Mouse (Mus musculus) forebrain, embryonic 10.5 days (tissue): ENCODE measurements around the gene Kazald1. TPM values are rescaled to one million over a fixed set of nuclear protein-coding genes. Genes with fewer than 3 reads are reported as not detected.
"Not testable (repeated sequence)": the region's sequence is repeated elsewhere in the genome, so short reads cannot be mapped to it uniquely, and the experiment has no call there.

Experiments
- DNase-seq: peaks from one replicate; pipeline ENCODE4 v3.0.0-alpha.2; 2017; ENCODE audit warnings: low spot score; ENCODE audit errors: extremely low spot score
- H3K27ac ChIP-seq: fragments of 300-500 bp; sonication (generic); 2 replicates; pipeline ENCODE4 v1.5.1; 2016; ENCODE audit warnings: mild to moderate bottlenecking
- H3K27me3 ChIP-seq: fragments of 300-500 bp; sonication (generic); 2 replicates; pipeline ENCODE4 v1.6.1; 2016; ENCODE audit warnings: mild to moderate bottlenecking; ENCODE audit not compliant: poor library complexity, severe bottlenecking
- H3K36me3 ChIP-seq: fragments of 300-500 bp; sonication (generic); replicated peaks from 2 replicates; pipeline ENCODE4 v1.6.1; 2016; ENCODE audit warnings: mild to moderate bottlenecking, moderate library complexity
- H3K4me1 ChIP-seq: fragments of 300-500 bp; sonication (generic); 2 replicates; pipeline ENCODE4 v1.6.1; 2016
- H3K4me3 ChIP-seq: fragments of 300-500 bp; sonication (generic); 2 replicates; pipeline ENCODE4 v1.5.1; 2016; ENCODE audit warnings: mild to moderate bottlenecking, moderate library complexity
- H3K9me3 ChIP-seq: fragments of 300-500 bp; sonication (generic); 2 replicates; pipeline ENCODE4 v1.6.1; 2016; ENCODE audit warnings: mild to moderate bottlenecking, moderate library complexity
- WGBS: fragments of 180-500 bp; shearing (Covaris S2); methylation state at CpG from one replicate; pipeline ENCODE4 v1.1.7; 2016; 5-methylcytosine and 5-hydroxymethylcytosine counted together
- polyA plus RNA-seq: library from polyadenylated mRNA; unstranded; fragments of >200 nt; fragmentation: Nextera tagmentation; extraction: Ambion mirVana; gene quantifications from 2 replicates; pipeline ENCODE4 v1.2.1, GENCODE M21; 2016

Gene Kazald1
- polyA plus RNA-seq, 1 experiment from 2014 or later = 0.20 TPM

GRCm38 (mm10) chr19:45038198-45038597 lies 36.8 kb upstream of the Kazald1 start:
- Histone ChIP-seq H3K4me1 (peaks cover 33% of the 10 kb centered on the region), H3K27me3 (peaks cover 64% of the 10 kb centered on the region)
- H3K9me3 ChIP-seq, H3K27ac ChIP-seq, DNase-seq, H3K4me3 ChIP-seq, H3K36me3 ChIP-seq: not testable (repeated sequence)
- WGBS = 91% methylated on average over 7 of the region's 7 CpGs

- DNase-seq = no peak
- peaks cover 27% of the 10 kb centered on the region for H3K4me1 ChIP-seq
- peaks cover 84% of the 10 kb centered on the region for H3K27me3 ChIP-seq
- 57% methylated on average over 13 of the region's 13 CpGs for WGBS
- H3K9me3 ChIP-seq = no peaks in the 10 kb centered on the region
- peak overlapping the region; percentile 30; the same call in 1 of the 2 replicates for H3K27ac ChIP-seq
- H3K36me3 ChIP-seq = no peaks in the 10 kb centered on the region
- H3K4me3 ChIP-seq = no peak overlapping the region
Observed at GRCm38 (mm10) chr19:45040214-45040613, 34.8 kb upstream of the Kazald1 start.

- H3K36me3 ChIP-seq = no peaks in the 10 kb centered on the region
- DNase-seq = no peak
- no peaks in the 10 kb centered on the region for H3K9me3 ChIP-seq
- H3K4me3 ChIP-seq = no peak overlapping the region
- peaks cover 47% of the 10 kb centered on the region for H3K4me1 ChIP-seq
- H3K27ac ChIP-seq = no peak overlapping the region
- peaks cover 95% of the 10 kb centered on the region for H3K27me3 ChIP-seq
- WGBS = 69% methylated on average over 11 of the region's 11 CpGs
Observed at GRCm38 (mm10) chr19:45044389-45044927, 30.6 kb upstream of the Kazald1 start.

GRCm38 (mm10) chr19:45045236-45045635 lies 29.8 kb upstream of the Kazald1 start:
- 48% methylated on average over 15 of the region's 15 CpGs for WGBS
- no peaks in the 10 kb centered on the region for H3K36me3 ChIP-seq
- peaks cover 90% of the 10 kb centered on the region for H3K27me3 ChIP-seq

GRCm38 (mm10) chr19:45045651-45046050 lies 29.4 kb upstream of the Kazald1 start, which contains the start of gene Pdzd7:
Pdzd7 (minus strand) TSS chr19:45045717.
- H3K27ac ChIP-seq = no peak within 1 kb of the TSS
- H3K4me1 ChIP-seq = peaks cover 37% of the 10 kb centered on the region
- H3K27me3 ChIP-seq = peaks cover 86% of the 10 kb centered on the region
- H3K4me3 ChIP-seq = peak within 1 kb of the TSS; percentile 65
- 87% methylated on average over 5 of the region's 5 CpGs for WGBS
- DNase-seq = no peak
- no peaks in the 10 kb centered on the region for H3K36me3 ChIP-seq
- H3K9me3 ChIP-seq = no peaks in the 10 kb centered on the region

More at GRCm38 (mm10) chr19:45045236-45045635, 29.8 kb upstream of the Kazald1 start:
- H3K9me3 ChIP-seq = no peaks in the 10 kb centered on the region
- no peak overlapping the region for H3K27ac ChIP-seq
- H3K4me3 ChIP-seq = no peak overlapping the region
- DNase-seq = no peak
- H3K4me1 ChIP-seq = peaks cover 42% of the 10 kb centered on the region

- 2% methylated on average over 34 of the region's 34 CpGs for WGBS
- Histone ChIP-seq H3K27ac (peak overlapping the region; percentile 87), H3K4me1 (peaks cover 29% of the 10 kb centered on the region), H3K27me3 (peaks cover 75% of the 10 kb centered on the region), H3K4me3 (peak overlapping the region; percentile 65), H3K36me3 (no peaks in the 10 kb centered on the region), H3K9me3 (no peaks in the 10 kb centered on the region)
- peak; percentile 65 for DNase-seq
Observed at GRCm38 (mm10) chr19:45046523-45047321, 28.3 kb upstream of the Kazald1 start.

GRCm38 (mm10) chr19:45047417-45047934 lies 27.6 kb upstream of the Kazald1 start, which contains the start of gene Sfxn3:
Sfxn3 (plus strand) TSS chr19:45047503.
- no peaks in the 10 kb centered on the region for H3K9me3 ChIP-seq
- peak within 1 kb of the TSS; percentile 65 for H3K4me3 ChIP-seq
- H3K27ac ChIP-seq = peak within 1 kb of the TSS; percentile 87
- H3K36me3 ChIP-seq = no peaks in the 10 kb centered on the region; the same call in 1 of the 2 replicates
- peaks cover 67% of the 10 kb centered on the region for H3K27me3 ChIP-seq
- WGBS = under 1% methylated on average over 26 of the region's 26 CpGs
- DNase-seq = peak; percentile 78
- peaks cover 29% of the 10 kb centered on the region for H3K4me1 ChIP-seq

GRCm38 (mm10) chr19:45047935-45048643 lies 27.0 kb upstream of the Kazald1 start:
- H3K4me3 ChIP-seq = peak overlapping the region; percentile 65
- peak overlapping the region; percentile 87 for H3K27ac ChIP-seq
- DNase-seq = no peak
- H3K4me1 ChIP-seq = peaks cover 29% of the 10 kb centered on the region
- no peaks in the 10 kb centered on the region for H3K9me3 ChIP-seq
- 67% methylated on average over 11 of the region's 11 CpGs for WGBS
- no peaks in the 10 kb centered on the region; the same call in none of the 2 replicates for H3K36me3 ChIP-seq
- H3K27me3 ChIP-seq = peaks cover 66% of the 10 kb centered on the region

GRCm38 (mm10) chr19:45048644-45049365 lies 26.2 kb upstream of the Kazald1 start:
- Histone ChIP-seq H3K4me3 (peak overlapping the region; percentile 65), H3K4me1 (peaks cover 29% of the 10 kb centered on the region), H3K27me3 (peaks cover 59% of the 10 kb centered on the region), H3K27ac (0 out of 2 replicates have a peak overlapping the region, but pooled peaks have one; percentile 87), H3K36me3 (peaks cover 4% of the 10 kb centered on the region), H3K9me3 (no peaks in the 10 kb centered on the region)
- 91% methylated on average over 12 of the region's 12 CpGs for WGBS
- DNase-seq = no peak

- H3K4me3 ChIP-seq = no peak overlapping the region
- DNase-seq = no peak
- peaks cover 4% of the 10 kb centered on the region for H3K36me3 ChIP-seq
- peaks cover 29% of the 10 kb centered on the region for H3K4me1 ChIP-seq
- no peak overlapping the region for H3K27ac ChIP-seq
- H3K9me3 ChIP-seq = no peaks in the 10 kb centered on the region
- H3K27me3 ChIP-seq = peaks cover 52% of the 10 kb centered on the region
- 84% methylated on average over 9 of the region's 9 CpGs for WGBS
Observed at GRCm38 (mm10) chr19:45049523-45049922, 25.5 kb upstream of the Kazald1 start.

- WGBS = 89% methylated on average over 8 of the region's 8 CpGs
Observed at GRCm38 (mm10) chr19:45053451-45053850, 21.6 kb upstream of the Kazald1 start.

More at GRCm38 (mm10) chr19:45053451-45053850, 21.6 kb upstream of the Kazald1 start:
- Histone ChIP-seq H3K9me3 (no peaks in the 10 kb centered on the region), H3K27me3 (peaks cover 13% of the 10 kb centered on the region), H3K4me1 (peaks cover 26% of the 10 kb centered on the region), H3K4me3 (no peak overlapping the region), H3K27ac (no peak overlapping the region), H3K36me3 (peaks cover 4% of the 10 kb centered on the region)
- no peak for DNase-seq
